Mouse (Mus musculus): ENCODE results near the gene Igfbpl1. TPM values are rescaled to one million over a fixed set of nuclear protein-coding genes. Genes with fewer than 3 reads are reported as not detected.

Gene Igfbpl1
- polyA plus RNA-seq, 1 experiment: not detected

- no peak for TF ChIP-seq CTCF (IDR thresholded peaks at IDR 0.05; ENCODE audit: low read depth, low read length)
- no peak for TF ChIP-seq POLR2A (IDR thresholded peaks at IDR 0.05; ENCODE audit: borderline replicate concordance, low read depth, low read length)
- Histone ChIP-seq H3K4me1 (ENCODE audit: control insufficient read depth, insufficient read depth, low read length) (peaks cover 51% of the 10 kb centered on the region), H3K27ac (ENCODE audit: insufficient read depth, low read depth, low read length) (peak overlapping the region; percentile 78), H3K4me3 (ENCODE audit: insufficient read depth, low read length) (no peak overlapping the region)
Measured at GRCm38 (mm10) chr4:45848825-45849156, 22.1 kb upstream of the Igfbpl1 start.

GRCm38 (mm10) chr4:45848109-45848824 is 21.5 kb upstream of the Igfbpl1 start, which contains the start of gene Stra6l:
Stra6l (plus strand) TSS chr4:45848664.
- TF ChIP-seq CTCF (IDR thresholded peaks at IDR 0.05; ENCODE audit: low read depth, low read length) (no peak), POLR2A (IDR thresholded peaks at IDR 0.05; ENCODE audit: borderline replicate concordance, low read depth, low read length) (no peak)
- peak within 1 kb of the TSS; percentile 78 for H3K27ac ChIP-seq (ENCODE audit: insufficient read depth, low read depth, low read length)
- H3K4me1 ChIP-seq (ENCODE audit: control insufficient read depth, insufficient read depth, low read length): peaks cover 46% of the 10 kb centered on the region
- no peak within 1 kb of the TSS for H3K4me3 ChIP-seq (ENCODE audit: insufficient read depth, low read length)

DNA sequence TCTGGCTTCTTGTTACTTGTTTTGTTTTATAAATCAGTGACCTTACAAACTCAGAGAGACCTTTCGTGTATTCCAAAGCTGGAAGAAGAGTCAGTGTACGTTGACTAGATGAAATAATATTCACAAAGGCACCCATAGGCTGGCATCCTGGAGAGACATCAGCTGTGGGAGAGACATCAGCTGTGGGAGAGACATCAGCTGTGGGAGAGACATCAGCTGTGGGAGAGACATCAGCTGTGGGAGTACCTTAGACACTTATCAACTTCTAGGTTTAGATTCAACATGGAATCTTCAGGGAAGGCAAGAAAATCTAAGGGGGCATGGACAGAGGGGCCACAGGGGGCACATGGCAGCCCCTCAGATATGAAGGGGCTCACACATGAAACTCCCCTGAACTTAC is 19.5 kb upstream of the Igfbpl1 start:
- no peak for TF ChIP-seq CTCF (IDR thresholded peaks at IDR 0.05; ENCODE audit: low read depth, low read length)
- no peak for TF ChIP-seq POLR2A (IDR thresholded peaks at IDR 0.05; ENCODE audit: borderline replicate concordance, low read depth, low read length)
- Histone ChIP-seq H3K4me3 (ENCODE audit: insufficient read depth, low read length) (no peak overlapping the region), H3K4me1 (ENCODE audit: control insufficient read depth, insufficient read depth, low read length) (peaks cover 35% of the 10 kb centered on the region), H3K27ac (ENCODE audit: insufficient read depth, low read depth, low read length) (no peak overlapping the region)

DNA sequence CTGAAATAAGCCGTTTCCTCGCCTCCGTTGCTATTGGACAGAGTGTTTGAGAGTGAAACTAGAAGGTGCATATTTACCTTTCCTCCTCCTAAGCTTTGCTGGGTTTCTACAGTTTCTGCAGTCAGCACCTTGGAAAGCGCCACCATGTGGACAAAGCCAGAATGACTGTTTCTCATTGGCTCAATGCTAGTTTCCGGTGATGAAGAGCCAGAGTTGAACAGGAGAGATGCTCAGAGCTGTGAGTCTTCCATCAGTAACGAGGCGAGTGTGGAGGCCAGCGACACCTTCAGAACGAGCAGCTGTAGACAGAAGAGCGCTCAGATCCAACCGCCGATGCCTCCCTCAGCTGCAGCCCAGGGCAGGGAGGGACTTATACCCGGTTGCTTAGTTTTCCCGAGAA is 17.6 kb upstream of the Igfbpl1 start:
- TF ChIP-seq CTCF (IDR thresholded peaks at IDR 0.05; ENCODE audit: low read depth, low read length): peak; percentile 31; the same call in 1 of the 2 replicates
- TF ChIP-seq POLR2A (IDR thresholded peaks at IDR 0.05; ENCODE audit: borderline replicate concordance, low read depth, low read length): no peak
- H3K4me1 ChIP-seq (ENCODE audit: control insufficient read depth, insufficient read depth, low read length): peaks cover 18% of the 10 kb centered on the region
- no peak overlapping the region for H3K27ac ChIP-seq (ENCODE audit: insufficient read depth, low read depth, low read length)
- H3K4me3 ChIP-seq (ENCODE audit: insufficient read depth, low read length): no peak overlapping the region

- no peaks in the 10 kb centered on the region for H3K4me1 ChIP-seq (ENCODE audit: control insufficient read depth, insufficient read depth, low read length)
- TF ChIP-seq POLR2A (IDR thresholded peaks at IDR 0.05; ENCODE audit: borderline replicate concordance, low read depth, low read length) (no peak), CTCF (IDR thresholded peaks at IDR 0.05; ENCODE audit: low read depth, low read length) (no peak)
- H3K27ac ChIP-seq (ENCODE audit: insufficient read depth, low read depth, low read length): no peak overlapping the region
- H3K4me3 ChIP-seq (ENCODE audit: insufficient read depth, low read length): no peak overlapping the region
Measured at GRCm38 (mm10) chr4:45833461-45833860, 6.7 kb upstream of the Igfbpl1 start.

DNA sequence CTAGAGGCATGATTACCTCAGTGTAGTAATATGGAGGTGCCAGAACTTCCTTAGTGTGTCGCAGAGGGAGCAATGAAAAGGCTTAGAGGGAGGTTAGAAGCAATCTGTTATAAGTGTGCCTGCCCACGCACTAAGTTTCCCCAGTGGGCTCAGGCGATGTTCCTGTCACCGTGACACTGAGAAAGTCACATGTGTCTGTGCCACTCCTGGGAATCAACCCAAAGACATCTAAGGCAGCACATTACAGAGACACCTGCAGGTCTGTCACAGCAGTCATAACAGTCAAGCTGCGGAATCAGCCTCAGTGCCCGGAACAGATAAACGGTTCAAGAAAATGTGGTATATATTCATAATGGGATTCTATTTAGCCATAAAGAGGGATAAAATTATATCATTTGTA is 5.3 kb upstream of the Igfbpl1 start:
- Histone ChIP-seq H3K4me3 (ENCODE audit: insufficient read depth, low read length) (no peak overlapping the region), H3K4me1 (ENCODE audit: control insufficient read depth, insufficient read depth, low read length) (no peaks in the 10 kb centered on the region), H3K27ac (ENCODE audit: insufficient read depth, low read depth, low read length) (no peak overlapping the region)
- TF ChIP-seq POLR2A (IDR thresholded peaks at IDR 0.05; ENCODE audit: borderline replicate concordance, low read depth, low read length) (no peak), CTCF (IDR thresholded peaks at IDR 0.05; ENCODE audit: low read depth, low read length) (no peak)

GRCm38 (mm10) chr4:45829907-45830759 is 3.4 kb upstream of the Igfbpl1 start:
- H3K4me3 ChIP-seq (ENCODE audit: insufficient read depth, low read length): no peak overlapping the region
- TF ChIP-seq POLR2A (IDR thresholded peaks at IDR 0.05; ENCODE audit: borderline replicate concordance, low read depth, low read length) (no peak), CTCF (IDR thresholded peaks at IDR 0.05; ENCODE audit: low read depth, low read length) (no peak)
- H3K27ac ChIP-seq (ENCODE audit: insufficient read depth, low read depth, low read length): no peak overlapping the region
- no peaks in the 10 kb centered on the region for H3K4me1 ChIP-seq (ENCODE audit: control insufficient read depth, insufficient read depth, low read length)

- Histone ChIP-seq H3K27ac (ENCODE audit: insufficient read depth, low read depth, low read length) (no peak overlapping the region), H3K4me1 (ENCODE audit: control insufficient read depth, insufficient read depth, low read length) (no peaks in the 10 kb centered on the region), H3K4me3 (ENCODE audit: insufficient read depth, low read length) (no peak overlapping the region)
- no peak for TF ChIP-seq CTCF (IDR thresholded peaks at IDR 0.05; ENCODE audit: low read depth, low read length)
- no peak for TF ChIP-seq POLR2A (IDR thresholded peaks at IDR 0.05; ENCODE audit: borderline replicate concordance, low read depth, low read length)
Measured at GRCm38 (mm10) chr4:45824761-45825556, 1.8 kb downstream of the Igfbpl1 start.

DNA sequence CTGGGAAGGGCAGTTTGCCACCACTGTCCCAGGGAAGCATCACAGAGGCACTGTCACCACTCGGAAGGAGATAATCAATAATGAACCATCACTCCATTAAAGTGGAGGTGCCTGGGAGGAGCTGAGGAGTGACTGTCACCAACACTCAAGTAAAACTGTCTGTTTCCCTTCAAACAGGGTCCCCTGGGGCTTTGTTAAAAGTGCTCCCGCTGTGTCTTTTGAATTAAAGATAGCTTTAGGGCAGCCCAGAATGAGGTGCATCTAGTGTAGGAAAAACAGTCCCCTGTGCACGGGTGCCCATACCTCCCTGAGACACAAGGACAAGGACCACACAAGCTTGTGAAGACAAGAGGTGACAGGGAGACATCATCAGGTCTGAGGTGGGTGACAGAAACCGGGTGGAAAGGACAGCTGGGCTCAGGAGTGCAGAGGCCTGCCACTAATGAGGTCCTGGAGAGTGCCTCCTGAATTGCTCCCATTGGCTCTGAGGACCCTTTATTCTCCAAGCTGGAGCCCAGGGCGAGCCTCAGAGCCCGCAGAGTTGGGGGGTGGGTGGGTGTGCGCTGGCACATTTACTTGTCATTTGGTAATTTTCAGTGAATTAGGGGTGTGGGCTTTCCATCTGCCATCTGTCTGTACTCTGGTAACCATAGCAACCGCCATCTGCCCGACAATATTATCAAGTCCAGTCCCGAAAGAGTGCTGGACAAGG is 2.5 kb downstream of the Igfbpl1 start:
- Histone ChIP-seq H3K27ac (ENCODE audit: insufficient read depth, low read depth, low read length) (no peak overlapping the region), H3K4me1 (ENCODE audit: control insufficient read depth, insufficient read depth, low read length) (peaks cover 2% of the 10 kb centered on the region; the same call in 1 of the 2 replicates), H3K4me3 (ENCODE audit: insufficient read depth, low read length) (no peak overlapping the region)
- TF ChIP-seq POLR2A (IDR thresholded peaks at IDR 0.05; ENCODE audit: borderline replicate concordance, low read depth, low read length) (no peak), CTCF (IDR thresholded peaks at IDR 0.05; ENCODE audit: low read depth, low read length) (no peak)

Data from bone marrow macrophage, adult 2 months (primary cell).